Mouse (Mus musculus): ENCODE measurements around the gene Scand1. TPM values are rescaled to one million over a fixed set of nuclear protein-coding genes. Genes with fewer than 3 reads are reported as not detected.
A peak's percentile ranks its signal among the peaks of the same experiment; 100 is the strongest.

Gene Scand1
- 10 to 100 TPM; 89.5 to 94.7 TPM for total RNA-seq (2021)

- peak; percentile 86 to 87 for DNase-seq
These were observed at the start of gene Scand1, which contains the start of gene Cnbd2 for GRCm38 (mm10) chr2:156312297-156312897. TSS of gene Scand1 (minus strand) at chr2:156312704. TSS of gene Cnbd2 (plus strand) at chr2:156312299.

GRCm38 (mm10) chr2:156356031-156356430, 43.5 kb upstream of the Scand1 start:
- DNase-seq, result peak; percentile 41

GRCm38 (mm10) chr2:156353265-156353692, 40.8 kb upstream of the Scand1 start:
- DNase-seq, result no peak

- DNase-seq, result no peak
These were observed 40.1 kb upstream of the Scand1 start for GRCm38 (mm10) chr2:156352413-156353165.

GRCm38 (mm10) chr2:156351243-156351642, 38.7 kb upstream of the Scand1 start:
- DNase-seq, result no peak

GRCm38 (mm10) chr2:156349286-156349848, 36.9 kb upstream of the Scand1 start:
- no peak for DNase-seq

- DNase-seq, result no peak
These were observed 36.3 kb upstream of the Scand1 start for GRCm38 (mm10) chr2:156348812-156349211.

- DNase-seq, result peak in 1 of 2 experiments; percentile 19
These were observed 32.5 kb upstream of the Scand1 start for GRCm38 (mm10) chr2:156344775-156345532.

- no peak for DNase-seq
These were observed 27.6 kb upstream of the Scand1 start for GRCm38 (mm10) chr2:156340078-156340477.

- DNase-seq, result no peak
These were observed 19.0 kb upstream of the Scand1 start for GRCm38 (mm10) chr2:156331446-156331965.

- DNase-seq, result no peak
These were observed 18.2 kb upstream of the Scand1 start for GRCm38 (mm10) chr2:156330681-156331080.

- DNase-seq, result no peak
These were observed 12.2 kb upstream of the Scand1 start for GRCm38 (mm10) chr2:156324681-156325080.

GRCm38 (mm10) chr2:156324116-156324588, 11.6 kb upstream of the Scand1 start:
- DNase-seq, result peak; percentile 24 to 32

- no peak for DNase-seq
These were observed 9.0 kb upstream of the Scand1 start for GRCm38 (mm10) chr2:156321538-156321937.

GRCm38 (mm10) chr2:156318491-156318890, 6.0 kb upstream of the Scand1 start:
- DNase-seq, result no peak

- no peak for DNase-seq
These were observed 2.3 kb upstream of the Scand1 start for GRCm38 (mm10) chr2:156314811-156315210.

GRCm38 (mm10) chr2:156313153-156313552, 649 bp upstream of the Scand1 start:
- no peak for DNase-seq

- peak; percentile 61 to 65 for DNase-seq
These were observed 638 bp downstream of the Scand1 start for GRCm38 (mm10) chr2:156311841-156312291.

- no peak for DNase-seq
These were observed 1.1 kb downstream of the Scand1 start for GRCm38 (mm10) chr2:156311441-156311840.

- no peak for DNase-seq
These were observed 1.6 kb downstream of the Scand1 start for GRCm38 (mm10) chr2:156310945-156311344.

- DNase-seq, result no peak
These were observed 2.0 kb downstream of the Scand1 start for GRCm38 (mm10) chr2:156310455-156310854.

GRCm38 (mm10) chr2:156309948-156310347, 2.6 kb downstream of the Scand1 start:
- DNase-seq, result no peak

All from layer of hippocampus, postnatal 36 days (tissue).